Mouse (Mus musculus) thymus, adult 2 months (tissue): ENCODE results near the gene Spata13. TPM values are rescaled to one million over a fixed set of nuclear protein-coding genes. Genes with fewer than 3 reads are reported as not detected.
A peak's percentile ranks its signal among the peaks of the same experiment; 100 is the strongest.

ENCODE experiments used
- DNase-seq: peaks from one replicate; pipeline ENCODE4 v3.0.0; 2021
- H3K27ac ChIP-seq: fragments of 200-500 bp; 2 replicates; pipeline ENCODE4 v1.5.1; 2012; ENCODE audit warnings: low read length, control low read depth; ENCODE audit not compliant: control insufficient read depth, insufficient read depth
- H3K27me3 ChIP-seq: fragments of 200-500 bp; 2 replicates; pipeline ENCODE4 v1.6.1; 2012; ENCODE audit warnings: mild to moderate bottlenecking, low read length, moderate library complexity, mixed read lengths; ENCODE audit not compliant: control insufficient read depth, insufficient read depth
- H3K36me3 ChIP-seq: fragments of 200-500 bp; 2 replicates; pipeline ENCODE4 v1.6.1; 2012; ENCODE audit warnings: mild to moderate bottlenecking, low read length, moderate library complexity; ENCODE audit not compliant: control insufficient read depth, insufficient read depth
- H3K4me1 ChIP-seq: fragments of 200-500 bp; replicated peaks from 2 replicates; pipeline ENCODE4 v1.6.1; 2012; ENCODE audit warnings: low read length; ENCODE audit not compliant: control insufficient read depth, insufficient read depth
- H3K4me3 ChIP-seq: fragments of 200-500 bp; 2 replicates; pipeline ENCODE4 v1.5.1; 2012; ENCODE audit warnings: mild to moderate bottlenecking, low read length, control low read depth, moderate library complexity; ENCODE audit not compliant: control insufficient read depth, insufficient read depth
- CTCF ChIP-seq: fragments of 200-500 bp; IDR thresholded peaks from 2 replicates; pipeline ENCODE4 v1.5.1; 2012; ENCODE audit warnings: mild to moderate bottlenecking, control low read depth, low read length, moderate library complexity, borderline replicate concordance; ENCODE audit not compliant: control insufficient read depth, poor library complexity, insufficient read depth; ENCODE audit errors: extremely low read depth
- POLR2A ChIP-seq: fragments of 200-500 bp; IDR thresholded peaks from 2 replicates; pipeline ENCODE4 v1.6.1; 2012; ENCODE audit warnings: mild to moderate bottlenecking, low read length, control low read depth, moderate library complexity; ENCODE audit not compliant: control insufficient read depth, poor library complexity, insufficient read depth; ENCODE audit errors: extremely low read depth
- WGBS: fragments of 180-500 bp; shearing (Covaris S2); methylation state at CpG from one replicate; pipeline ENCODE4 v1.1.7; 2018; 5-methylcytosine and 5-hydroxymethylcytosine counted together
- polyA plus RNA-seq: library from polyadenylated mRNA; depleted of rRNA; stranded (reverse); fragments of >200 nt; gene quantifications from 2 replicates; pipeline ENCODE4 v1.2.3, GENCODE M21; 2012

The Spata13 gene
- polyA plus RNA-seq, 1 experiment = 80.6 TPM

GRCm38 (mm10) chr14:60686733-60687132, 52.9 kb downstream of the Spata13 start:
- WGBS = 95% methylated on average over 11 of the region's 11 CpGs
- no peak overlapping the region for H3K27ac ChIP-seq

DNA sequence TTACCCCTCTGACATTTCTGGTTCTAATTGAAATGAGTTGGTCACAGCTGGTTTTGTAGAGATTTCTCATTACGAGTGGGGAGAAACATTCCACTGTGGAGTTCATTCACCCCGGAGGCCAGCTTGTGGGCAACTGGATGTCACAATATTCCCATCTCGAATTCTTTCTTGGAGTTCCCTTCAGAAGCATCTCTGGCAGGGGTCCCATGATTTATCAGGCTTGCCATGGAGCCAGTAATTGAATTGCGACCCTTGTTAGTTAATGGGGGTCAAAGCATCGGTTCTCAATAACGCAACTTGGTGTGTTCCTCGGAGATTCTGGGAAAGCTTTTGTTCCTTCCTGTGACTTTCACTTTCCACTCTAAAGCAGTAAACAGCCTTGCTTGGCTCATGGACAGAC, 53.4 kb downstream of the Spata13 start:
- TF ChIP-seq CTCF (no peak), POLR2A (no peak)
- 89% methylated on average over 7 of the region's 7 CpGs for WGBS
- H3K4me3 ChIP-seq = no peak overlapping the region
- no peaks in the 10 kb centered on the region for H3K4me1 ChIP-seq
- no peak for DNase-seq
- H3K27ac ChIP-seq = no peak overlapping the region
- no peaks in the 10 kb centered on the region for H3K36me3 ChIP-seq
- no peaks in the 10 kb centered on the region for H3K27me3 ChIP-seq

More at GRCm38 (mm10) chr14:60686733-60687132, 52.9 kb downstream of the Spata13 start:
- Histone ChIP-seq H3K4me3 (no peak overlapping the region), H3K27me3 (no peaks in the 10 kb centered on the region), H3K36me3 (no peaks in the 10 kb centered on the region), H3K4me1 (no peaks in the 10 kb centered on the region)
- TF ChIP-seq CTCF (no peak), POLR2A (no peak)
- DNase-seq = no peak

DNA sequence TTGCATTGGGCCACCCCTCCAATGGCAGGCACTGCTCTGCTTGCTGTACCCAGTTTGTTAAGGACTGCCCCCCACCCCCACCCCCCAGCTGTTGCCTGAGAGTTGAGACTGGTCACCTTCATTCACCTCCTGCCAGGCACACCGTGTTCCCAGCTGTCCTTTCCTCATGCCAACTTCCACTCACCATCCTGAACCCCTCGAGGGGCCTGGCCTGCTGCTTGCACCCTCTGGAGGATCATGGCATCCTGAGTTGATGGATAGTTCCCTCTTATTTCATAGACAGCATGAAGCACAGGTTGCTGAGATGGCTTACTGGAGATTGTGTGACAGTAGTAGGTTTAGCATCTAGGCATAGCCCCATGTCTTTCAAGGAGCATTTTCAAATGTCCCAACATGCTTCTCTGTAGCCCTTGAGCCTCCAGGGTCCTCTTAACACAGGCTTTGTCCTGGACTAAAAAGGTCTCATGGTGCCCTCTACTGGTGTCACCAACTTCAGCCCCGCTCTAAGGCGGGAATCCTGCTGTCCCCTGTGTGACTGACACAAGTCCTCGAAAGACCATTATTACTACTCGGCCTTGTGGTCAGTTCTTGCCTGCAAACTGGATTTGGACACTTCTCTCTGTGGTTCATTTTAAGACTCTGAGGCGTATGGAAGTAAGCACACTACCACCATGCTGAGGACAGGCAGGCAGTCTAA, 54.9 kb downstream of the Spata13 start:
- 38% methylated on average over 7 of the region's 7 CpGs for WGBS
- no peaks in the 10 kb centered on the region for H3K4me1 ChIP-seq
- H3K36me3 ChIP-seq = no peaks in the 10 kb centered on the region
- DNase-seq = peak; percentile 68
- H3K27ac ChIP-seq = no peak overlapping the region
- TF ChIP-seq CTCF (peak; percentile 22; the same call in 1 of the 2 replicates), POLR2A (no peak)
- no peaks in the 10 kb centered on the region for H3K27me3 ChIP-seq
- H3K4me3 ChIP-seq = no peak overlapping the region

DNA sequence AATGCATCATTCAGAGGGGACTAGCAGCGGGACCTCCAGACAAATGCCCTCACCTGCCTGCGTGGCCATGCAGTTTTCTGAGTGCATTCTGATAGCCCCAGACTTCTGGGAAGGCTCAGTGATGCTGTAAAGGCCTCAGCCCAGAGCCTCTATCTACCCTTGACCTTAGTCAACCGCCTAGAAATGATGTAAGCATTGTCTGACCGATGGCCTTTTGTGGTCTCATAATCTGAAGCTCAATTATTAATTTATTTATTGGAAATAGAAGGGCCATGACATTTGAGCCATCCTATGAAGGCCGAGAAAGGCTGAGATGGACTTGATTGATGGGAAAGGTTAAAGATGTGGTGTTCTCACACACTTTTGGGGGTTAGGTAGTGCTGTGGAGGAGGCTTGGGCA, 56.0 kb downstream of the Spata13 start:
- no peak for TF ChIP-seq CTCF
- TF ChIP-seq POLR2A = no peak
- Histone ChIP-seq H3K27ac (no peak overlapping the region), H3K36me3 (no peaks in the 10 kb centered on the region), H3K4me1 (no peaks in the 10 kb centered on the region), H3K27me3 (no peaks in the 10 kb centered on the region), H3K4me3 (no peak overlapping the region)
- no peak for DNase-seq
- 94% methylated on average over 5 of the region's 5 CpGs for WGBS

DNA sequence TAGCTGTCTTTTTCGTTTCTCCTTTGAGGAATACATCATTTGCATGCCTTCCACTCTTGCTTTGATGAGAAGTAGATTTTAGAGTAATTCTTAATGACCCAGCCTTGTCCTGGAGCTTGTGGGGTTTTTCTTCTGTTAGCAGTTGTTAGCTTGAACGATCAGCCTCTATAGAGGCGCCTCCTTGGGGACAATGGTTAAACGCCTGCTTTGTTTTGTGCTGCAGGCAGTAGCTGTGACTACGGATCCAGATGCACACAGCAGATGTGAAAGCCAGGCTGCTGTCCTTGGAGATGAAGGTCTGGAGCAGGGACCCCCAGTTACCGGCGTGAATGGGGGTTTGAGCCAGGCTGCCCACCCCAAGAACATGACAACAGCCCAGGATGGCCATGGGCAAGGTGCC, 56.8 kb downstream of the Spata13 start:
- Histone ChIP-seq H3K4me1 (no peaks in the 10 kb centered on the region), H3K27me3 (no peaks in the 10 kb centered on the region), H3K27ac (no peak overlapping the region), H3K36me3 (no peaks in the 10 kb centered on the region), H3K4me3 (no peak overlapping the region)
- WGBS = 90% methylated on average over 7 of the region's 7 CpGs
- TF ChIP-seq CTCF (no peak), POLR2A (no peak)
- no peak for DNase-seq

- 55% methylated on average over 11 of the region's 11 CpGs for WGBS
These were observed 59.3 kb downstream of the Spata13 start for GRCm38 (mm10) chr14:60693122-60693536.

More at GRCm38 (mm10) chr14:60693122-60693536, 59.3 kb downstream of the Spata13 start:
- TF ChIP-seq POLR2A (no peak), CTCF (no peak)
- Histone ChIP-seq H3K27ac (no peak overlapping the region), H3K36me3 (no peaks in the 10 kb centered on the region), H3K4me1 (no peaks in the 10 kb centered on the region), H3K4me3 (no peak overlapping the region), H3K27me3 (no peaks in the 10 kb centered on the region)
- no peak for DNase-seq
